Mouse (Mus musculus) lung, postnatal 0 days (tissue): ENCODE measurements at regions not wholly inside any gene's neighbourhood (a gene's known extent, or its start where the extent isn't known, plus 50 kb on each side); places are given as distances from the start of the nearest gene placed in this dataset.

Source experiments
- CTCF ChIP-seq: IDR thresholded peaks from 2 replicates; pipeline ENCODE4 v1.5.1; 2016; ENCODE audit warnings: antibody characterized with exemption, mild to moderate bottlenecking
- EP300 ChIP-seq: IDR thresholded peaks from 2 replicates; pipeline ENCODE4 v1.6.1; 2016; ENCODE audit warnings: antibody characterized with exemption, mild to moderate bottlenecking, control low read depth

DNA sequence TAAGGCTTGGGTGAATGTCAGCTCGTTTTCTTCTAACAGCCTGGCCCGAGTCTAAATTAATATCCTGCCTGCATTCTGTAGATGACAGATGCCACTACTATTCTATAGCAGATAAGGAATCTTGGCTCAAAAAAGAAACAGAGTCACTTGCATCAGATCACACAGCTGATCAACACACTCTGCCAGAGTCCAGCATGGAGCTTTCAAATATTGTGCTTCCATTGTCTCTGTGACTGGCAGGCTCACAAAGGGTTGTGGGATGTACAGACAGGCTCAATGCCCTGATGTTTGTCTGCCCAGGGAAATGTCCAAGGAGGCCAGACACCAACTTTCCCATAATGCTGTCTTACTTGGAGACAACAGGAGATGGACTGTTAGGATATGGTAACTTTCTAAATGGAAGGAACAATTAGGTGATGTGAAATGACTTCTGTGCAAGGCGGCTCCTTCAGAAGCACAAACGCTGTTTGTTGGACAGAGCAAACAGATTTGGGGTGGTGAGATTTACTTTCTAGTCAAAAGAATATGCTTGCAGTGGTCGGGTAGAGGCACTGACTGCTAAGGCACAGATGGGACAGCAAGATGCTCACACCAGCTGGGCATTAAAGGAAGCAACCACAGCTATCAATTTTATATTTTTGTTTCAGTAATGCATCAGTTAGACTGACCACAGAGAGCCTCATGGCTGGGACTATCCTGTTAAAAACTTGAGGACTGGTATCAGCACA lies 291.6 kb upstream of the Pdzrn3 start:
- TF ChIP-seq CTCF: no peak
- TF ChIP-seq EP300: no peak
